Mouse (Mus musculus) ovary, postnatal 10 days (tissue): ENCODE measurements around the gene Fbxl3.
A peak's percentile ranks its signal among the peaks of the same experiment; 100 is the strongest.

ENCODE experiments used
- DNase-seq: peaks from one replicate; pipeline ENCODE4 v3.0.0; 2022; ENCODE audit warnings: low spot score

Gene Fbxl3

DNA sequence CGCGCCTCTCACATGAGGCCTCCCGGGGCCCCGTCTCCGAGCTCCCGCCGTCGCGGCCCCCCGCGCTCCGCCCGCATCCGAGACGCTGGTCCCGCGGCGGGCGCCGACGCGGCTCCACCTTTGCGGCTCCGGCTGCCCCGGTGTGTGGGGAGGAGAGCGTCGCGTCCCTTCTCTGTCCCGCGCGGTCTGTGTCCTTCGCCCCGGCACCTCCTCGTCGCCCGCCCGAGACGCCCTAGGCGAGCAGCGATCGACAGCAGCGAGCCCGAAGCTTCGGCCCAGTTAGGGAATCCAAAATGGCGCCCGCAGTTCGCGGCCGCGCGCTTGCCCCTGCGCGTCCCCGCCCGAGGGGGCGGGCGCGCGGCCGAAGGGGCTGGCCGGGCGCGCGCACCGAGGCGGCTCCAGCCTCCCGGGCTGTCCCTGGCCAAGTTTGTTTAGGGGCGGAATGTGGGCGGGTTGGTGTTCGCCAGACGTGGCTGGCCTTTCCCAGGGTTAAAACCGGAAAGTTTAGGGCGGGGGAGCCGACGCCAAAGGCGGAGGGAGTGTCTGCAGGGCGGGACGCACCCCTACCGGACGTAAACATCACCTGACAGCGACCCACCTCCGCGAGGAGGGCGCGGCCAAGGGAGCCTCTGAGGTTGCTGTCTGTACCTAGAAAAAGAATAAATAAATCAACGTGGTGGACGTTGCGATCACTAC, at the start of gene Fbxl3:
Gene Fbxl3, minus strand, starts transcription at position 329 of the 696 bp plus-strand sequence.
- DNase-seq, result peak; percentile 61

GRCm38 (mm10) chr14:103131991-103132390, 32.6 kb upstream of the Fbxl3 start:
- no peak for DNase-seq

DNA sequence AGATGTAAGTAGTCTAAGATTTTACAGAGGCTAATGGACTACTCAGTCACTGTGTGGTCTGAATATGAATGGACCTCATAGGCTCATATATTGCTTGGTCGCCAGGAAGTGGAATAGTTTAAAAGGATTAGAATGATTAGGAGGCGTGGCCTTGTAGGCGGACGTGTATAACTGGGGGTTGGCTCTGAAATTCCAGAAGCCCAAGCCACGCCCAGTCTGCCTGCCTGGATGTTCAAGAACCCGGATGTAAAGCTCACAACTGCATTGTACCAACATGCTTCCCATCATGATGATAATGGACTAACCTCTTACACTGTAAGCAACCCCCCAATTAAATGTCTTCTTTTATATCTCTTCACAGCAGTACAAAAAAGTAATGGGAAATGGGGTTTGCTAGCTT, 26.4 kb upstream of the Fbxl3 start:
- DNase-seq, result no peak

GRCm38 (mm10) chr14:103114994-103115670, 15.8 kb upstream of the Fbxl3 start:
- DNase-seq, result no peak

- DNase-seq, result no peak
Measured at GRCm38 (mm10) chr14:103112606-103113363, 13.4 kb upstream of the Fbxl3 start.

GRCm38 (mm10) chr14:103109971-103110370, 10.6 kb upstream of the Fbxl3 start:
- DNase-seq, result no peak

- no peak for DNase-seq
Measured at GRCm38 (mm10) chr14:103106301-103106700, 6.9 kb upstream of the Fbxl3 start.

GRCm38 (mm10) chr14:103102731-103103335, 3.5 kb upstream of the Fbxl3 start:
- no peak for DNase-seq

GRCm38 (mm10) chr14:103102246-103102645, 2.9 kb upstream of the Fbxl3 start:
- DNase-seq, result no peak

- DNase-seq, result no peak
Measured at GRCm38 (mm10) chr14:103101171-103101570, 1.8 kb upstream of the Fbxl3 start.

GRCm38 (mm10) chr14:103100296-103100695, 930 bp upstream of the Fbxl3 start:
- DNase-seq, result no peak

DNA sequence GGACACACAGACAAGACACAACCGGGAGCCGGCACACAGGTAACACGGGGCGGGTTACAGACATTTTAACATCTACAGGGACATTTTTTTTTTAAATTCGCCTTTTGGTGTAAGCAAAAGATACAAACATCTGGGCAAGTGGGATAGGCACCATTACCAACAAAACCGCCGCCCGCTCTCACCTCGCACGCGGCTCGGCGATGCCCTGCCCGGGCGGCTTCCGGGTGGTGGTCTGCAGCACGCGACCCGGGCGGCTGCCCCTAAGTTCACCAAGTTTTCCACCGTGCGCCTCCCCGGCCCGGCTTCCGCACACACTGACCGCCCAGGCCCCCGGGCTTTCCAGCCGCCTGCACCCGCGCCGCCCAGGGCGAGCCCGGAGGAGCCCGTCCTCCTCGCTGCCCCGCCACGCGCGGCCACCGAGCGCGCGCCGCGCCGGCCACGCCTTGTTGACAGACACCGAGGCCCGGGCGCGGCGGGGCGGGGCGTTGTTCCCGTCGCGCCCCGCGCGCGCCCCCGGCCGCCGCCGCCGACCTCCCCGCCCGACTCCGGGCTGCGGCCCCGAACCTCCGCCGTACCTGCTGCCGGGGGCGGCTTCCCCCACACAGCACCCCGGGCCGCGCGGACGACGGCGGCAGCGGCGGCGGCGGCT, 655 bp downstream of the Fbxl3 start:
- peak; percentile 61 for DNase-seq

- DNase-seq, result no peak
Measured at GRCm38 (mm10) chr14:103098213-103098586, 1.2 kb downstream of the Fbxl3 start.

- no peak for DNase-seq
Measured at GRCm38 (mm10) chr14:103096621-103097020, 2.7 kb downstream of the Fbxl3 start.

DNA sequence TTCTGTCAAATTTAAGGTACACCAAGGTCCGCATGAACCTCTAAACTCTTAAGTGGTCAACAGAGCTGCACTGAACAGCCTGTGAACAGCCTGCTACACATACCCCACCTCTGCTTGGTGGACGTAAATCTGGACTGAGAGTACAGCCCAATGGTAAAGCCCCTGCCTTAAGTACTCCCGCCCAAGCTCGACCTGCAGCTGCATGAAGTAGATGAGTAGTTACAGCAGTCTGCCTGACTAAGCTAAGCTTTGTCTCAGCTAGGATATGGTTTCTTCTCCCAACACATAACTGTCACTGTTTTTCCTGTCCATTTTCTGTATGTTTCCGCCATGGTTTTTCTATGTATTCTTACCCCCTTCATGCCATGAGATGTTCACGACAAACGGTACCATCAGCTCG, 3.5 kb downstream of the Fbxl3 start:
- no peak for DNase-seq

DNA sequence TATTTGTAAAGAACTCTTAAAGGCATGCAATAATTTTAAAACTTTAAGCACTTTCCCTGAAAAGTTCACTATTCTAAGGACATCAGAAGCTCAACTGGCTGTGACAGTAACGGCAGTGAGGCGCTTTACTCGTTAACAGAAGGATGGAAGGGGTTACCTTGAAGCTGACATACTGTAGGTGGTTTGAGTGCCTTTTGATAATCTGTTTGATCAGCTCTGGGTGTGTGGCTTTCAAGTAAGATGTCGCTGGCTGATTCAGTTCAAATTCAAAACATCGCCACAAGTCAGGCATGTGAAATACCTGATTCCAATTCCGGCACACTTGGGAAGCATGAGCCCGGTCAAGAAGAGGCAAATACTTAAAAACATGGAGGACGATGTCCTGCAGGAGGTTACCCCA, 4.3 kb downstream of the Fbxl3 start:
- DNase-seq, result no peak

GRCm38 (mm10) chr14:103093670-103094069, 5.7 kb downstream of the Fbxl3 start:
- no peak for DNase-seq

DNA sequence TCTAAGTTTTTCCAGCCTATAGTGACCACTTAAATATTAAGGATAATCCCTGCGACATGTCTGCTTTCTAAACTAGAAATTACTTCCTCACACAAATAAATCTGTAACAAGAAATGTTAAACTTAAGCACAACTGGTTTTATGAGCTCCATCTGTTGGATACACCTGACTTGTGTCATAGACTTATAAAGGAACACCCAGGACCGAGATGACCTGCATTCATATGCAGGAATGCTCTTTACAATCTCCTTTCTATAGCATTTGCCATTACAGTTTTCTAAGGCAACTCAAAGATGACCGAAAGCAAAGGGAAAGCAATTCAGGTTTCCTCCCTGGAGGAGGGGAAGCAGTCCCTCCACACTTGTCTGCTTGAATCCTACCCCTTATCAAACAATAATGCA, 6.1 kb downstream of the Fbxl3 start:
- DNase-seq, result no peak

- no peak for DNase-seq
Measured at GRCm38 (mm10) chr14:103088624-103089023, 10.7 kb downstream of the Fbxl3 start.

DNA sequence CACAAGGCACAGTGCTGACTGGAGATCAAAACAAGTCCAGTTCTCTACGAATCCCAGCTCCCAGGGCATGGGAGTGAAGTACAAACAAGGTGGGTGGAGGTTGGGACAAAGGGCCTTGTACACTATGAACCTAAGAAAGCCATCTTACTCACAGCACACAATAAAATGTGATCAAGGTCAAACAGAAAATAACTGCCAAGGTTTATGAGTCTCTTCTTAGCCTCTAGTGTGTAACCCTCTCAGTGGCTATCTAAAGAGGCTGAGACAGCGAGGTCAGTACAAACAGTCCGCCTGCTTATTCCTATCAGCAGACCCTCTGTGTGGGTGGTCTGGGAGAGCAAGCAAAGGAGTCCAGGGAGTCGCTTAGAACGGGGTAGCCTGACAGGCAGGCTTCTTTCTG, 11.5 kb downstream of the Fbxl3 start:
- no peak for DNase-seq

DNA sequence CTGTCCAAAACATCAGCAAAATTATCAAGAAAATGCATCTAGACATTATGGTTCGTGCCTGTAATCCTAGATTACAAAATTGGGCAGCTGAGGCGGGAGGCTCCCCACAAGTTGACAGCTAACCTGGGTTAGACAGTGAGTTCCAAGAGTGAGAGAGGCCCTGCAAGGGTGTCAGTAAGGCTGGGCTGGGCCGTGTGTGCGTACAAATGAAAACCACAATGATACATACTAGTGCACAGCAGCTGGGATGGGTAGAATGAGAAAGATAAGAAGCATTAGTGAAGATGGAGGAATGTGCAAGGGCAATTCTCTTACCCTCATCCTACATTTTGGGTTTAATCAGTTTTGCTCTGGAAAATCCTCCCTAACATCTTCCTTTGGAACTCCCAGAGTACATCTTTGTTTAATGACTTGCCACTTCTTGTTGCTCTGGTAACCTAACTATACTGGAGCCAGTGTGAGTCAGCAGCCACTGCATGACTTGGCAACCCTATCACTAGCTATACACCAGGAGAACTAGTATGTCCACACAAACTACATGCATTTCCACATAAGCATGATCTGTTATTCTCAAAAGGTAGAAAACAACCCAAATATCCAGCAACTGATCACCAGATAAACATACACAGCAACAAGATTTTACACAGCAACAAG, 12.6 kb downstream of the Fbxl3 start:
- DNase-seq, result no peak
